Mouse (Mus musculus) liver, embryonic 16.5 days (tissue): ENCODE measurements around the gene Ube2s. TPM values are rescaled to one million over a fixed set of nuclear protein-coding genes. Genes with fewer than 3 reads are reported as not detected.

Experiments used
- ATAC-seq: fragments of 200-750 bp; cut with Nextera tagmentation; 2 replicates; pipeline ENCODE4 v1.8.0; 2017; ENCODE audit warnings: low read depth, mild to moderate bottlenecking, moderate number of reproducible peaks, moderate library complexity
- H3K27ac ChIP-seq: fragments of 300-500 bp; sonication (generic); 2 replicates; pipeline ENCODE4 v1.5.1; 2014; ENCODE audit warnings: mild to moderate bottlenecking, low read length
- H3K27me3 ChIP-seq: fragments of 300-500 bp; sonication (generic); 2 replicates; pipeline ENCODE4 v1.6.1; 2014; ENCODE audit warnings: low read depth, low read length, mixed read lengths; ENCODE audit not compliant: control insufficient read depth, insufficient read depth
- H3K36me3 ChIP-seq: fragments of 300-500 bp; sonication (generic); 2 replicates; pipeline ENCODE4 v1.6.1; 2014; ENCODE audit warnings: mild to moderate bottlenecking; ENCODE audit not compliant: control insufficient read depth, insufficient read depth
- H3K4me1 ChIP-seq: fragments of 300-500 bp; sonication (generic); 2 replicates; pipeline ENCODE4 v1.6.1; 2014; ENCODE audit warnings: low read depth, low read length, mixed read lengths; ENCODE audit not compliant: control insufficient read depth
- H3K4me2 ChIP-seq: fragments of 300-500 bp; sonication (generic); 2 replicates; pipeline ENCODE4 v1.6.1; 2014; ENCODE audit warnings: low read depth, low read length, mixed read lengths
- H3K4me3 ChIP-seq: fragments of 300-500 bp; sonication (generic); 2 replicates; pipeline ENCODE4 v1.5.1; 2014; ENCODE audit warnings: low read depth, mild to moderate bottlenecking, low read length
- H3K9ac ChIP-seq: fragments of 300-500 bp; sonication (generic); 2 replicates; pipeline ENCODE4 v1.6.1; 2014; ENCODE audit warnings: low read depth, low read length
- H3K9me3 ChIP-seq: fragments of 300-500 bp; sonication (generic); replicated peaks from 2 replicates; pipeline ENCODE4 v1.6.1; 2016; ENCODE audit warnings: low read length; ENCODE audit not compliant: control insufficient read depth
- WGBS: fragments of 180-500 bp; shearing (Covaris S2); extraction: QIAGEN DNeasy Blood & Tissue Kit; methylation state at CpG from one replicate; pipeline ENCODE4 v1.1.7; 2014; ENCODE audit not compliant: insufficient replicate concordance; 5-methylcytosine and 5-hydroxymethylcytosine counted together
- polyA plus RNA-seq: library from polyadenylated mRNA; unstranded; fragments of >200 nt; fragmentation: Nextera tagmentation; extraction: Ambion mirVana; gene quantifications from 2 replicates; pipeline ENCODE4 v1.2.1, GENCODE M21; 2015

Gene Ube2s
- polyA plus RNA-seq, 1 experiment from 2014 or later, result 272 TPM

DNA sequence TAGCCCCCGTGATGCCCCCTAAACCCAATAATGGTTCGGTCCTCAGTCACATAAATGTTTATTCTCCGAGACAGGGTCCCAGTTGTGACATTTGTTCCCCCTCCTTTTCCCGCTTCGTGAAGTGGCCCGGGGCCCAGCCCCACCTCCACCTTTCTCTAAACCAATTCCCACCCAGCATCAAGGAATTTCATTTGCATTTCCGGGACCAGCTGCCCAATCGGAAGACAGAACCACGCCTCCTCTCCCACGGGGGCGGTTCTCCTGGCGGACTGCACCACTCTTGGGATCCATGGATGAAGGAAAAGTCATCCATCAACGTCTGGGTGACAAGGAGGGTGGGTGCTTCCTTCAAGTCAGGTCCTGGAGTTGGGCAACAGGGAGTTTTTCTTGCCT is 32.5 kb upstream of the Ube2s start:
- peaks cover 53% of the 10 kb centered on the region for H3K27me3 ChIP-seq
- no peak overlapping the region for H3K4me3 ChIP-seq
- no peaks in the 10 kb centered on the region; the same call in 1 of the 2 replicates for H3K4me1 ChIP-seq
- H3K4me2 ChIP-seq, result peak overlapping the region; percentile 17; the same call in 1 of the 2 replicates
- no peaks in the 10 kb centered on the region for H3K9me3 ChIP-seq
- 1% methylated on average over 13 of the region's 13 CpGs for WGBS
- H3K27ac ChIP-seq, result no peak overlapping the region
- no peaks in the 10 kb centered on the region for H3K36me3 ChIP-seq
- H3K9ac ChIP-seq, result no peak overlapping the region
- no peak for ATAC-seq

DNA sequence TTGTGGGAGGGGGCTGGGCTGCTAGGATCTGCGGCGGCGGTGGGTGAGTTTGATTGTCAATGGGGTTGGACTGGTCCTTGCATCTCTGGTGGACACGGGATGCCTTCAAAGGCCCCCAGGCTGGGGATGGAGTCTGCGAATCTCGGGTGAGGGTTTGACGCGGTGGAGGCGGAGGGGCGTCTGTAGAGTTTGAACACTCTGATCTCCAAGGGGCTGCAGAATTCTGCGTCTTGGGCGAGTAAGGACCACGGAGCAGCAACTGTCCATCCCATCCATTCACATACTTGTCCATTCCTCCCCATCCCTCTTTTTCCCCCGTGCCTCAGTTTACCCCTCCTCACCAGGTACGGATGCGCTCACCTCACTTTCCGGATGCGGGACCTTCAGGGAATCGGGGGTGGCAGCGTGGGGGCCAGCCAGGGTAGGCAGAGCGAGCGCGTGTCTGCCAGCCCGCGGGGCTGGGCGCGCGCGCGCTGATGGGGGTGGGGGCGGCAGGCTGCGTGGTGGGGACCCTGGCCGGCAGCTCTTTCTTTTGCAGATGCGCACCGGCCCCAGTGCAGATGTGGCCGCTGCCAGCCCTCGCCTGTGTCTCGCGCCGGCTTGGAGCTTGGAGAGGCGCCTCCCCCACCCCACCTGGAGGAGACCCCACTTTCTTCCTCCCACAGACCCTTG is 32.0 kb upstream of the Ube2s start, which contains the start of gene Shisa7:
Shisa7 (minus strand) TSS at position 452 of the 672 bp plus-strand sequence.
- Histone ChIP-seq H3K4me2 (peak within 1 kb of the TSS; percentile 17; the same call in 1 of the 2 replicates), H3K9me3 (no peaks in the 10 kb centered on the region), H3K27ac (no peak within 1 kb of the TSS), H3K4me3 (no peak within 1 kb of the TSS), H3K27me3 (peaks cover 56% of the 10 kb centered on the region), H3K9ac (no peak within 1 kb of the TSS), H3K36me3 (no peaks in the 10 kb centered on the region), H3K4me1 (no peaks in the 10 kb centered on the region; the same call in 1 of the 2 replicates)
- no peak for ATAC-seq
- 2% methylated on average over 41 of the region's 41 CpGs for WGBS

DNA sequence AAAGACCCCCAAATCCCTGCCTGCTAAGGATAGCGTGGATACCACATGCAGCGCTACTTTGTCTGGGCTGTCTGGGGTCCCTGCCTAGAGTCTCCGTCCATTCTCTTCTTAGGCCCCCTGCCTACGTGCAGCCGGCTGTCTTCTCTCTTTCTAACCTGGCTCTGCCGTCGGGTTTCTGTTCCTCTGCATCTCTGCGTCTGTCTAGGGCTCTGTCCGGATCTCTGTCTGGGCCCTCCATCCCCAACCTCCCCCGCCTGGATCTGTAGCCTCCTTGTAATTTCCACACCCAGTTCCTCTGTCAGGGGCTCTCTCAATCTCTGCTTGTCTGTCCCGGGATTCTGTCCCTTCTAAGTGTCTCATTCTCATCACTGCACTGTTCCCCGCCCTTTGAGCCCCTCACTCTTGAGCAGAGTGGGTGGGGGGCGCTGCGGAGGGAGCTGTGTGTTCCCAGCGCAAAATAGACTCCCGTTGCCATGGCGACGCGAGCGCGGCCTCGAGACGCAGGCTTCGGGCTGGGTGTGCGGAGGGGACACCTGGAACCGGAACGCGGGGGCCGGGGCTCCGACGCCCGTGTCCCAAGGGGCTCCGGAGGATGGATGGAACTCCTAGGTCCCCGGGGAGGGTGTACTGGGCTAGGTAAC is 31.3 kb upstream of the Ube2s start:
- WGBS, result 2% methylated on average over 34 of the region's 34 CpGs
- H3K9ac ChIP-seq, result no peak overlapping the region
- no peak for ATAC-seq
- H3K36me3 ChIP-seq, result no peaks in the 10 kb centered on the region
- H3K27me3 ChIP-seq, result peaks cover 62% of the 10 kb centered on the region
- H3K27ac ChIP-seq, result no peak overlapping the region
- no peaks in the 10 kb centered on the region; the same call in 1 of the 2 replicates for H3K4me1 ChIP-seq
- H3K4me3 ChIP-seq, result no peak overlapping the region
- no peak overlapping the region for H3K4me2 ChIP-seq
- no peaks in the 10 kb centered on the region for H3K9me3 ChIP-seq

DNA sequence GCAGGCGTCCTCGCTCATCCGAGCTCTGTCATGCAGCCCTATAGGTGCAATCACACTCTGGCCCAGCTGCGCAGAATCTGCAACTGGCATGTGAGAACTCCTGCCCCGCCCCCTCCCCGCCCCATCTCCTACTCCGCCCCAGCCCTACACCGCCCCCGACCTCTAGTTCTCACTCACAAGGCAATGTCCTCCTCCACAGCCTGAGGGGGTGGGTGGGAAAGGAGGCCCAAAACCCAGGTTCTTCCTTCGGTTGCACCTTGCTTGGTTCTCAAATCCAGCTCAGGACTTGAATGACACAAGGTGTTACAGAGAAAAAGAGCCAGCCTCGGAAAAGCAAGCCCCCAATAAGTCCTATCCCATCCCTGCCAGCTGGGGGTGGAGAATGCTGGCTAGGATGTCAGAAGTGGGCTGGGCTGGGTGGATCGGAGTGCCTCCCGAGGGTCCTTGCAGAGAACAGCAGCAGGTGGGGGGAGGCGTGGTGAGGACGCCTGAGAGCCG is 30.3 kb upstream of the Ube2s start:
- peaks cover 66% of the 10 kb centered on the region for H3K27me3 ChIP-seq
- no peaks in the 10 kb centered on the region for H3K9me3 ChIP-seq
- no peak overlapping the region for H3K4me2 ChIP-seq
- H3K9ac ChIP-seq, result no peak overlapping the region
- no peak overlapping the region for H3K27ac ChIP-seq
- no peaks in the 10 kb centered on the region; the same call in 1 of the 2 replicates for H3K4me1 ChIP-seq
- ATAC-seq, result 0 out of 2 replicates have a peak, but pooled peaks have one; percentile 19
- 1% methylated on average over 16 of the region's 16 CpGs for WGBS
- no peaks in the 10 kb centered on the region for H3K36me3 ChIP-seq
- H3K4me3 ChIP-seq, result no peak overlapping the region

DNA sequence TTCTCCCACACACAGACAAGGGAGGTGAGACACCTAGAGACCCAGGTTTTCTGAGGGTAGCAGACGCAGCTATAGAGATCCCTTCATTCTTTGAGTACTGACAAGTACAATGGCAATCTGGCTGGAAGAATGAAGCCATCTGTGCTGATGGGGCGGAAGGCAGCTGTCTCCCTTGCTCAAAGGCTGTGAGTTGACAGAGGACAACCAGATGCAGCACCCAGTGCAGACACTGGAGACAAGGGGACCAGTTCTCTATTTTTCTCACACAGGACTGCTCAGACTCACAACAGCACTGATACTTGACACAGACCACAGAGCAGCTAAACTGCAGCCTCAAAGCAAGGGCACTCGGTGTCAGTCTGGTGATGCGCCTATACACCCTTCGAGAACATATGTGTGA is 29.7 kb upstream of the Ube2s start:
- ATAC-seq, result no peak
- Histone ChIP-seq H3K27ac (no peak overlapping the region), H3K9me3 (no peaks in the 10 kb centered on the region), H3K9ac (no peak overlapping the region), H3K4me2 (no peak overlapping the region), H3K27me3 (peaks cover 72% of the 10 kb centered on the region), H3K4me1 (no peaks in the 10 kb centered on the region; the same call in 1 of the 2 replicates), H3K36me3 (no peaks in the 10 kb centered on the region), H3K4me3 (no peak overlapping the region)
- WGBS, result 44% methylated on average over 5 of the region's 5 CpGs

DNA sequence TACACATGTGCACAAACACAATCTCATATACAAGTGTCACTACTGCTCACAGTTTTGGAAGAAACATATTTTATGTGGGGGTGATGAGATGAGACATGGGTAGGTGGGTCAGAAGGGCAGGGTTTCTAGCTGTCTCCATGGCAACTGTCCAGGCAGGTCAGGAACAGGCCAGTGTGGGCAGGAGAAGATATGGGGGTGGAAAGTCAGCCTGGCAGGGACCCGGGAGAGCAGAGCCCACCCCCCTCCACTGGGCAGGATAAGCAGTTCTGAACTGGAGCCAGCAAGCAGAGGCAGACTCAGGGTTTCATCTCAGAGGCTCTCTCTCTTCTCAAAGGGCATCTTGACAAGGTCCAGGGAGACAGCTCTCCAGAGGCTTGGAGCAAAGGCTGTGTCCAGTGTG is 25.2 kb upstream of the Ube2s start:
- no peak overlapping the region for H3K4me3 ChIP-seq
- 11% methylated on average over 1 of the region's 1 CpGs for WGBS
- peaks cover 68% of the 10 kb centered on the region for H3K27me3 ChIP-seq
- no peak overlapping the region for H3K4me2 ChIP-seq
- no peak overlapping the region for H3K9ac ChIP-seq
- ATAC-seq, result no peak
- H3K36me3 ChIP-seq, result no peaks in the 10 kb centered on the region
- H3K4me1 ChIP-seq, result no peaks in the 10 kb centered on the region; the same call in 1 of the 2 replicates
- no peaks in the 10 kb centered on the region for H3K9me3 ChIP-seq
- H3K27ac ChIP-seq, result no peak overlapping the region

DNA sequence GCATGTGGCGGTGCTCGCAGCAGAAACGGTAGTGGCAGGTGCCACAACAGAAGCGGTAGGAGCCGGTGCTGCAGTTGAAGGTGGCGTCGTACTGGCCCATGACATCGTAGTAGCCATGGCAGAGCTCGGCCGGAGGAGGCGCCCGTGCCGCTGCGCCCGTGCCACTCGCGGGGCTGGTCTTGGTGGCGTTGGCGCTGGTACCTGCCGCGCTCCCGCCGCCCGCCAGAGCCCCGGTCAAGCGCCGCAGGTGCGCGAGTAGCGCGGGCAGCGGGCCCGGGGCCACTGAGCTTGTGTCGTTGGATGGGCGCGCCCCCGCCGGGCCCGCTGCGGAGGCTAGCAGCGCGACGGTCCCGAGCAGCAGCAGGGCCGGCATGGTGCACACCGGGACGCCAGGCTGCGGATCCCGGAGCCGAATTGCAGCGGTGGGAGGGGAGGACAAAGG is 24.0 kb upstream of the Ube2s start:
- Histone ChIP-seq H3K9me3 (no peaks in the 10 kb centered on the region), H3K4me2 (peak overlapping the region; percentile 56), H3K9ac (no peak overlapping the region), H3K27ac (no peak overlapping the region), H3K4me3 (peak overlapping the region; percentile 37), H3K4me1 (no peaks in the 10 kb centered on the region; the same call in 1 of the 2 replicates), H3K36me3 (no peaks in the 10 kb centered on the region), H3K27me3 (peaks cover 63% of the 10 kb centered on the region)
- WGBS, result under 1% methylated on average over 51 of the region's 51 CpGs
- 0 out of 2 replicates have a peak, but pooled peaks have one; percentile 39 for ATAC-seq

DNA sequence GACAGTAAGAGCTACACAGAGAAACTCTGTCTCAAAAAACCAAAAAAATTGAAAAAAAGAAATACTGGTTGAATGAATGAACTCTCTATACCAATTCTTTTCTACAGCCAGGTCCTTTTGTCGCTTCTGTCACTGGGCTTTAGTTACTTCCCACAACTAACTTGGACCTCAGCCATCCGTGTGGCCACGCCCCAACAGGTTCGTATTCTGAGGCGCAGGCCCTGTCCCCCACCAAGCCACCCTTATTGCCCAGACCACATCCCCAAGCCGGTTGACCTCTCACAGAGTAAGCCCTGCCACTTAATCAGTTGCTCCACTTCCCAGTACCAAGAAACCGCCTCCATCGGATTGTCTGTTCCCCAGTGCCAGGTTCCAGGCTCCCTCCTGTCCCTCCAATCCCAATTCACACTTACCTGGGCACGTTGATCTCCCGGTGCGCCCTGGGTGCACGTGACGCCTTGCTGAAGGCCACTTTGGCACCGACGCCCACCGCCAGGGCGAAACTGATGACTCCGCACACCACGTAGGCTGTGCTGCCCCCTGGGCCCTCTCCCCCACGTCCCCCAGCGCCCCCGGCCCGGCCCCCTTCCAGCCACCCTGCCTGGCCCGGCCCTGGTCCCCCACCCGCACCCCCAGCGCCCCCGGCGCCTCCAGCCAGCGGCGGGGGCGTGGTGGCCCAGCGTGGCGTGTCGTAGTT is 23.4 kb upstream of the Ube2s start:
- WGBS, result 3% methylated on average over 31 of the region's 34 CpGs
- Histone ChIP-seq H3K27ac (no peak overlapping the region), H3K4me2 (peak overlapping the region; percentile 56), H3K4me1 (no peaks in the 10 kb centered on the region; the same call in 1 of the 2 replicates), H3K36me3 (no peaks in the 10 kb centered on the region), H3K9ac (no peak overlapping the region), H3K9me3 (no peaks in the 10 kb centered on the region), H3K4me3 (peak overlapping the region; percentile 37), H3K27me3 (peaks cover 62% of the 10 kb centered on the region)
- no peak for ATAC-seq
